Mouse (Mus musculus): ENCODE data around the gene Pds5b. TPM values are rescaled to one million over a fixed set of nuclear protein-coding genes. Genes with fewer than 3 reads are reported as not detected.
"Not testable (repeated sequence)": the region's sequence is repeated elsewhere in the genome, so short reads cannot be mapped to it uniquely, and the experiment has no call there.

The Pds5b gene
- polyA plus RNA-seq, 1 experiment from 2014 or later = 27.1 TPM

DNA sequence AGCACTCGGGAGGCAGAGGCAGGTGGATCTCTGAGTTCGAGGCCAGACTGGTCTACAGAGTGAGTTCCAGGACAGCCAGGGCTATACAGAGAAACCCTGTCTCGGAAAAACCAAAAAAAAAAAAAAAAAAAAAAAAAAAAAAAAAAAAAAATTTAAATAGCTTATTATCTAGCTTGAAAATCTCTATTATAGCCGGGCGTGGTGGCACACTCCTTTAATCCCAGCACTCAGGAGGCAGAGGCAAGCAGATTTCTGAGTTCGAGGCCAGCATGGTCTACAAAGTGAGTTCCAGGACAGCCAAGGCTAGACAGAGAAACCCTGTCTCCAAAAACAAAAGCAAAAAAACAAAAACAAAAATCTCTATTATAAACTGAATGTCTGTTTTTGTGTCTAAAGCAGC, 14.1 kb upstream of the Pds5b start:
- H3K4me3 ChIP-seq (ENCODE audit: low read depth, low read length); H3K27ac ChIP-seq (ENCODE audit: low read depth, low read length); H3K27me3 ChIP-seq (replicated peaks; ENCODE audit: control insufficient read depth, insufficient read depth, low read length); H3K9ac ChIP-seq (ENCODE audit: low read depth, low read length); H3K9me3 ChIP-seq (ENCODE audit: control insufficient read depth, low read length); ATAC-seq (replicated peaks; ENCODE audit: low FRiP score); H3K4me2 ChIP-seq; DNase-seq (ENCODE audit: low spot score); H3K4me1 ChIP-seq (replicated peaks; ENCODE audit: control insufficient read depth, insufficient read depth, low read length): not testable (repeated sequence)
- 86% methylated on average over 6 of the region's 6 CpGs for WGBS
- H3K36me3 ChIP-seq (ENCODE audit: control insufficient read depth, insufficient read depth, low read length) = peaks cover 12% of the 10 kb centered on the region

DNA sequence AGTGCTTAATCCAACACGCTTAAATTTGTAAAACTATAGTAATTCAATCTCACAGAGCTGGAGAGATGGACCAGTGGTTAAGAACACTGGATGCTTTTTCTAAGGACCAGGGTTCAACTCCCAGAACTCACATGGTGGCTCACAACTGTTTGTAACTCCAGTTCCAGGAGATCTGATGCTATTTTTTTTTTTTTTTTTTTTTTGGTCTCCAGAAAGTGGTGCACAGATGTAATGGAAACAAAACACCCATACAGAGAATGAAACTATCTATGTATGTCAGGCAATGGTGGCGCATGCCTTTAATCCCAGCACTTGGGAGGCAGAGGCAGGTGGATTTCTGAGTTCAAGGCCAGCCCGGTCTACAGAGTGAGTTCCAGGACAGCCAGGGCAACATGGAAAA, 13.2 kb upstream of the Pds5b start:
- not testable (repeated sequence) for ATAC-seq (replicated peaks; ENCODE audit: low FRiP score)
- WGBS = 95% methylated on average over 3 of the region's 3 CpGs
- peaks cover 12% of the 10 kb centered on the region for H3K36me3 ChIP-seq (ENCODE audit: control insufficient read depth, insufficient read depth, low read length)

DNA sequence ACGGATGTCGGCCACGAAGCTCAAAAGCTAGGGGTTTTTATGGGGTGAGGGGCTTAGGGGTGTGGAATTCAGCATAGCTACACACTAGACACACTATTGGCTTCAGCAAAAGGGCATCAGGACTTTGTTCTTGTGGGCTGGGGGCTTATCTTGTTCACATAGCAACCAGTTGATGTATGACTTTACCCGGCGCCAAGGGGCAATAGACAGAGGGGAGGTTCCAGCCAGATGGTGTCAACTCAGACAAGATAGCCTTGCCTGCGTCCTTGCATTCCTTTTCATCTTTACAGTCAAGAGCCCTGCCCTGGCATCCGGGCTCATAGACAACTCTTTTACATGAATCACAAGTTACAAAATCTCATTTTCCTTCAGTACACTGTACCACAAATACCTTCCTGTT, 9.6 kb upstream of the Pds5b start:
- not testable (repeated sequence) for H3K9ac ChIP-seq (ENCODE audit: low read depth, low read length); H3K4me3 ChIP-seq (ENCODE audit: low read depth, low read length); DNase-seq (ENCODE audit: low spot score)

More for the DNA sequence above, 13.2 kb upstream of the Pds5b start:
- not testable (repeated sequence) for H3K9me3 ChIP-seq (ENCODE audit: control insufficient read depth, low read length); DNase-seq (ENCODE audit: low spot score); H3K27me3 ChIP-seq (replicated peaks; ENCODE audit: control insufficient read depth, insufficient read depth, low read length); H3K4me2 ChIP-seq; H3K4me3 ChIP-seq (ENCODE audit: low read depth, low read length); H3K9ac ChIP-seq (ENCODE audit: low read depth, low read length); H3K27ac ChIP-seq (ENCODE audit: low read depth, low read length); H3K4me1 ChIP-seq (replicated peaks; ENCODE audit: control insufficient read depth, insufficient read depth, low read length)

DNA sequence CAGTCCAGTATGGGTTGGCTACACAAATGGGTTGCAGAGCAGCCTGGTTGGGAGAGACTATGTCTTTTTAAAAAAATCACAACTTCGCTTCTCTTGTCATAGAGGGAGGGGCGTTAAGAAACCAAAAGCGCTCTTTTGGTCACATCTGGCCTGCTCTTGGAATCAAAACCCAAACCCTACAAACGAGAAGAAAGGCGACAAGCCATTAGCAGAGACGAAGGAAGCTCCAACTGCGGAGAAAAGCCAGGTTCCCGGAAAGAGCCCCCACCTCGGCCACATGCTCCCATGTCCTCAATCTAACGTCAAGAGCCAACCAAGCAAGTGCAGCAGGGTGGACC, 8.8 kb upstream of the Pds5b start:
- peaks cover 12% of the 10 kb centered on the region for H3K36me3 ChIP-seq (ENCODE audit: control insufficient read depth, insufficient read depth, low read length)
- DNase-seq (ENCODE audit: low spot score) (no peak), ATAC-seq (replicated peaks; ENCODE audit: low FRiP score) (no peak)
- peak overlapping the region; percentile 86 for H3K9ac ChIP-seq (ENCODE audit: low read depth, low read length)
- peak overlapping the region; percentile 87 for H3K27ac ChIP-seq (ENCODE audit: low read depth, low read length)
- H3K9me3 ChIP-seq (ENCODE audit: control insufficient read depth, low read length) = no peaks in the 10 kb centered on the region
- no peaks in the 10 kb centered on the region for H3K27me3 ChIP-seq (replicated peaks; ENCODE audit: control insufficient read depth, insufficient read depth, low read length)
- 0% methylated on average over 10 of the region's 10 CpGs for WGBS
- peak overlapping the region; percentile 89 for H3K4me2 ChIP-seq
- peaks cover under 1% of the 10 kb centered on the region; the same call in 1 of the 2 replicates for H3K4me1 ChIP-seq (replicated peaks; ENCODE audit: control insufficient read depth, insufficient read depth, low read length)
- peak overlapping the region; percentile 81 for H3K4me3 ChIP-seq (ENCODE audit: low read depth, low read length)

More for the DNA sequence above, 9.6 kb upstream of the Pds5b start:
- not testable (repeated sequence) for H3K27ac ChIP-seq (ENCODE audit: low read depth, low read length); ATAC-seq (replicated peaks; ENCODE audit: low FRiP score); H3K27me3 ChIP-seq (replicated peaks; ENCODE audit: control insufficient read depth, insufficient read depth, low read length); H3K4me1 ChIP-seq (replicated peaks; ENCODE audit: control insufficient read depth, insufficient read depth, low read length); H3K9me3 ChIP-seq (ENCODE audit: control insufficient read depth, low read length)
- WGBS = 50% methylated on average over 7 of the region's 7 CpGs
- Histone ChIP-seq H3K36me3 (ENCODE audit: control insufficient read depth, insufficient read depth, low read length) (peaks cover 12% of the 10 kb centered on the region), H3K4me2 (peak overlapping the region; percentile 47)

DNA sequence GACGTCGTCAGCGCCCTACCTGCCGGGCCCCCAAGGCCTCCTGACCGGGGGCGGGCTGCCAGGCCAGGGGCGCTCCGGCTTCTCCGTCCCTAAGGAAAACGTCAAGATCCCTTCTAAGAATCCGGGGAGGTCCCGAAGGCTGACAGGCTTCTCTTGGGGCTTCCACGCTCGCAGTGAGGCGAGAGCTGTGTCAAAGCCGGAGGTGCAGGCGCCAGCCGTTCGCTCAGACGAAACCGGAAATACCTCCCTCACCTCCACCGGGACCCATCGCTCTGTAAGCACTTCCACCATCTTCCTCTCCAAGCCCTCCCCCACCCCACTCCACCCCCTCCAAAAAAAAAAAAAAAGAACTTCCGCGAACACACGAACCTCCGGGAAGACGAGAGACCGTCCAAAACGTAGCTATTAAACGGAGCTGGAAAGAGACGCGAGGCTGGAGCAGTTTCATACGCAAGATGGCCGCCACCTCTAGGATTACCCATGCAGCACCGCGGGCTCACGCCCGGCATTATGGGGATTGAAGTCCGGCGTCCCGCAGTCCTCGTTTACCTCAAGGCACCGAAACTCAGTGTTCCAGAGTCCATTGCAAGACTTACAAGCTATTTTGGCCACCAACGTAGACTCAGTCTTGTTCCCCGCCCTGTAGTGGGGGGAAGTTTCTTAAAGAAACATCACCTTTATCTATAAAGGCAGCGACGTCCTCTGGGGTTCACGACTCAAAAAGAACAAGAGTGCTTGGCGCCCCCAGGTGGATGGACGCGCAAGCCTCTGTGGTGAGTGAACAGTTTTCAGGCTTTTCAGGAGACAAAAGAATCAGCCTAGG, 8.2 kb upstream of the Pds5b start:
- Histone ChIP-seq H3K4me2 (peak overlapping the region; percentile 89), H3K9me3 (ENCODE audit: control insufficient read depth, low read length) (no peaks in the 10 kb centered on the region), H3K27ac (ENCODE audit: low read depth, low read length) (peak overlapping the region; percentile 87), H3K4me1 (replicated peaks; ENCODE audit: control insufficient read depth, insufficient read depth, low read length) (no peaks in the 10 kb centered on the region; the same call in 1 of the 2 replicates), H3K27me3 (replicated peaks; ENCODE audit: control insufficient read depth, insufficient read depth, low read length) (no peaks in the 10 kb centered on the region), H3K4me3 (ENCODE audit: low read depth, low read length) (peak overlapping the region; percentile 81), H3K9ac (ENCODE audit: low read depth, low read length) (peak overlapping the region; percentile 86), H3K36me3 (ENCODE audit: control insufficient read depth, insufficient read depth, low read length) (peaks cover 12% of the 10 kb centered on the region)
- WGBS = under 1% methylated on average over 52 of the region's 52 CpGs
- ATAC-seq (replicated peaks; ENCODE audit: low FRiP score) (peak; percentile 98), DNase-seq (ENCODE audit: low spot score) (peak; percentile 90)

DNA sequence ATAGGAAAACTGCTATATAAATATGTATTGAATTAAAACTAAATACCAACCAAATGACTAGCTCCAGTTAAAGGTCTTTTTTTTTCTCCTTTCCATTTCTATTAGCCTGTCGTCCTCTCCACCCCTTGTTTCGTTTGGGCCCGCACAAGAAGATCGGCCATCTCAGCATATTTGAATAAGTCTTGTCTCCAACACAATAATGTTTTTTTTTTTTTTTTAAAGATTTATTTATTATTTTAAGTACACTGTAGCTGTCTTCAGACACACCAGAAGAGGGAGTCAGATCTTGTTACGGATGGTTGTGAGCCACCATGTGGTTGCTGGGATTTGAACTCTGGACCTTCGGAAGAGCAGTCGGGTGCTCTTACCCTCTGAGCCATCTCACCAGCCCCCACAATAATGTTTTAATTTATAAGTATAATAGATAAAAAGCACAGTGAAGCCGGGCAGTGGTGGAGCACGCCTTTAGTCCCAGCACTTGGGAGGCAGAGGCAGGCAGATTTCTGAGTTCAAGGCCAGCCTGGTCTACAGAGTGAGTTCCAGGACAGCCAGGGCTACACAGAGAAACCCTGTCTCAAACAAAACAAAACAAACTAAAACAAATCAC, 7.3 kb upstream of the Pds5b start, which contains the start of gene N4bp2l2:
TSS of gene N4bp2l2 (minus strand) at position 51 of the 607 bp plus-strand sequence.
- Histone ChIP-seq H3K27ac (ENCODE audit: low read depth, low read length) (peak within 1 kb of the TSS; percentile 87), H3K36me3 (ENCODE audit: control insufficient read depth, insufficient read depth, low read length) (peaks cover 11% of the 10 kb centered on the region), H3K4me2 (peak within 1 kb of the TSS; percentile 89), H3K9ac (ENCODE audit: low read depth, low read length) (peak within 1 kb of the TSS; percentile 86), H3K4me3 (ENCODE audit: low read depth, low read length) (peak within 1 kb of the TSS; percentile 81)
- not testable (repeated sequence) for H3K27me3 ChIP-seq (replicated peaks; ENCODE audit: control insufficient read depth, insufficient read depth, low read length); H3K4me1 ChIP-seq (replicated peaks; ENCODE audit: control insufficient read depth, insufficient read depth, low read length); DNase-seq (ENCODE audit: low spot score); H3K9me3 ChIP-seq (ENCODE audit: control insufficient read depth, low read length); ATAC-seq (replicated peaks; ENCODE audit: low FRiP score)
- 91% methylated on average over 8 of the region's 9 CpGs for WGBS

DNA sequence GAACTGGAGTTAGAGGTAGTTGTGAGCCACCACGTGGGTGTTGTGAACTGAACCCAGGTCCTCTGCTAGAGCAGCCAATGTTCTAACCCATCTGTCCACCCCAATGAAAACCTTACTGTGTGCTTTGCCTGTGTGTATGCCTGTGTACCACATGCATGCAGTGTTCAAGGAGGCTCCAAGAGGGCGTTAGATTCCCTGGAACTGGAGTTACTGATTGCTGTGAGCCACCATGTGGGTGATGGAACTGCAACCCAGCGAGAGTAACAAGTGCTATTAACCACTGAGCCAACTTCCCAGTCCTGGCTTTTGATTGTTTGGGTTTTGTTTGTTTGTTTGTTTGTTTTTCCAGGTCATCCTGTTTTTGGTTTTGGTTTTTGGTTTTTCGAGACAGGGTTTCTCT, 4.8 kb upstream of the Pds5b start:
- ATAC-seq (replicated peaks; ENCODE audit: low FRiP score) = no peak
- WGBS = 50% methylated on average over 4 of the region's 4 CpGs

DNA sequence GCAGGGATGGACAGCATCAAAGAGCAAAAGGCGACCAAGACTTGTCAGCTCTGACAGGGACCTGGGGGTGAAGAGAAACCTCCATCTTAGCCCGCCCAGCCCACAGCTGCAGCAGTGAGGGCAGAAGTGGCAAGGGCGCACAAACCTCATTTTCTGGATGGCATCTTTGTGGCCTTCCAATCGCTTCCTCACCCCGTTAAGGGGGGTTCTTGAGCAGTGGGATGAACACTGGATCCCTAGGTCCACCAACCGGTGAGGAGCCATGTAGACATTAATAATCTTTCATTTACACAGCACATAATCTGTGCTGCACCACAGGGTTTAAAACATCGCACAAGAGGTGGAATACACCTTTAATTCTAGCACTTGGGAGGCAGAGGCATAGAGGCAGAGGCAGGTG, 1.2 kb upstream of the Pds5b start:
- no peak overlapping the region for H3K27ac ChIP-seq (ENCODE audit: low read depth, low read length)
- H3K27me3 ChIP-seq (replicated peaks; ENCODE audit: control insufficient read depth, insufficient read depth, low read length) = no peaks in the 10 kb centered on the region
- no peaks in the 10 kb centered on the region for H3K36me3 ChIP-seq (ENCODE audit: control insufficient read depth, insufficient read depth, low read length)
- DNase-seq (ENCODE audit: low spot score) (no peak), ATAC-seq (replicated peaks; ENCODE audit: low FRiP score) (no peak)
- 85% methylated on average over 7 of the region's 7 CpGs for WGBS
- no peak overlapping the region for H3K4me2 ChIP-seq
- H3K9me3 ChIP-seq (ENCODE audit: control insufficient read depth, low read length) = no peaks in the 10 kb centered on the region
- peaks cover 6% of the 10 kb centered on the region for H3K4me1 ChIP-seq (replicated peaks; ENCODE audit: control insufficient read depth, insufficient read depth, low read length)
- no peak overlapping the region for H3K9ac ChIP-seq (ENCODE audit: low read depth, low read length)
- H3K4me3 ChIP-seq (ENCODE audit: low read depth, low read length) = no peak overlapping the region

More for the DNA sequence above, 4.8 kb upstream of the Pds5b start:
- Histone ChIP-seq H3K4me2 (no peak overlapping the region), H3K9me3 (ENCODE audit: control insufficient read depth, low read length) (no peaks in the 10 kb centered on the region), H3K4me3 (ENCODE audit: low read depth, low read length) (no peak overlapping the region), H3K4me1 (replicated peaks; ENCODE audit: control insufficient read depth, insufficient read depth, low read length) (no peaks in the 10 kb centered on the region), H3K9ac (ENCODE audit: low read depth, low read length) (no peak overlapping the region), H3K27me3 (replicated peaks; ENCODE audit: control insufficient read depth, insufficient read depth, low read length) (no peaks in the 10 kb centered on the region), H3K27ac (ENCODE audit: low read depth, low read length) (no peak overlapping the region), H3K36me3 (ENCODE audit: control insufficient read depth, insufficient read depth, low read length) (no peaks in the 10 kb centered on the region)
- DNase-seq (ENCODE audit: low spot score) = no peak
